Mouse (Mus musculus) B cell, adult 62 days (primary cell): Measurements from ENCODE around the gene Cfap43. TPM values are rescaled to one million over a fixed set of nuclear protein-coding genes. Genes with fewer than 3 reads are reported as not detected.

Source experiments
- total RNA-seq: library from RNA; stranded (reverse); gene quantifications from 4 replicates; pipeline ENCODE4 v1.2.4, GENCODE M21; 2023

Gene Cfap43
- total RNA-seq, result not detected in 4 replicates

GRCm38 (mm10) chr19:47919126-47919965 is at the start of gene Cfap43, which contains the start of gene Itprip:
Gene Cfap43 (minus strand): TSS chr19:47919287.
Gene Itprip (minus strand): TSS chr19:47919299.

GRCm38 (mm10) chr19:47937443-47938406 is 18.6 kb upstream of the Cfap43 start, which contains the start of gene Cfap58:
Gene Cfap58 (plus strand): TSS chr19:47937675.

GRCm38 (mm10) chr19:47865353-47865947 is 53.6 kb downstream of the Cfap43 start, which contains the start of gene Gsto2:
Gene Gsto2 (plus strand): TSS chr19:47865534.

GRCm38 (mm10) chr19:47854796-47855783 is 64.0 kb downstream of the Cfap43 start, which contains the start of gene Gsto1:
Gene Gsto1 (plus strand): TSS chr19:47854970.

GRCm38 (mm10) chr19:47731071-47731881 is 187.8 kb downstream of the Cfap43 start, which contains the start of gene Sfr1:
Gene Sfr1 (plus strand): TSS chr19:47731682.

GRCm38 (mm10) chr19:47691994-47692393 is 227.1 kb downstream of the Cfap43 start, which contains the start of gene Col17a1:
Gene Col17a1 (minus strand): TSS chr19:47692094.

Other genes with a start within 250 kb of the Cfap43 start
- 0.09 TPM in 1 of 4 replicates, not detected in the others for gene Col17a1, start 227.2 kb downstream of the Cfap43 start, total RNA-seq
- gene Sfr1, start 187.6 kb downstream of the Cfap43 start, total RNA-seq, result 97.7 to 107 TPM (median 99.9 TPM) in 4 replicates
- 17.4 to 20.8 TPM (median 19.8 TPM) in 4 replicates for gene Gsto1, start 64.3 kb downstream of the Cfap43 start, total RNA-seq
- 0.56 TPM in 1 of 4 replicates, not detected in the others for gene Gsto2, start 53.8 kb downstream of the Cfap43 start, total RNA-seq
- 328 to 367 TPM (median 347 TPM) in 4 replicates for gene Itprip, start within 50 bp of the Cfap43 start, total RNA-seq
- gene Cfap58, start 18.4 kb upstream of the Cfap43 start, total RNA-seq, result not detected in 4 replicates